Mouse (Mus musculus) kidney, adult 2 months (tissue): ENCODE data around the gene Ptprg. TPM values are rescaled to one million over a fixed set of nuclear protein-coding genes. Genes with fewer than 3 reads are reported as not detected.

Source experiments
- DNase-seq: peaks from one replicate; pipeline ENCODE4 v3.0.0; 2021
- H3K27ac ChIP-seq: fragments of 200-500 bp; 2 replicates; pipeline ENCODE4 v1.5.1; 2012; ENCODE audit warnings: low read depth, low read length, control low read depth, inconsistent platforms; ENCODE audit not compliant: insufficient read depth
- H3K27me3 ChIP-seq: fragments of 200-500 bp; replicated peaks from 2 replicates; pipeline ENCODE4 v1.6.1; 2012; ENCODE audit warnings: mild to moderate bottlenecking, moderate library complexity, low read length, inconsistent platforms; ENCODE audit not compliant: control insufficient read depth, insufficient read depth
- H3K36me3 ChIP-seq: fragments of 200-500 bp; 2 replicates; pipeline ENCODE4 v1.6.1; 2012; ENCODE audit warnings: mild to moderate bottlenecking, moderate library complexity, low read length, inconsistent platforms; ENCODE audit not compliant: control insufficient read depth, insufficient read depth
- H3K4me1 ChIP-seq: fragments of 200-500 bp; 2 replicates; pipeline ENCODE4 v1.6.1; 2011; ENCODE audit warnings: low read length; ENCODE audit not compliant: control insufficient read depth, insufficient read depth
- H3K4me3 ChIP-seq: fragments of 200-500 bp; 2 replicates; pipeline ENCODE4 v1.5.1; 2011; ENCODE audit warnings: mild to moderate bottlenecking, low read depth, low read length, control low read depth; ENCODE audit not compliant: insufficient read depth
- CTCF ChIP-seq: fragments of 200-500 bp; conservative IDR thresholded peaks from 2 replicates; pipeline ENCODE4 v1.5.1; 2011; ENCODE audit warnings: low read depth, mild to moderate bottlenecking, control low read depth, low read length, moderate library complexity, mixed read lengths; ENCODE audit not compliant: insufficient read depth, insufficient read length
- POLR2A ChIP-seq: fragments of 200-500 bp; IDR thresholded peaks from one replicate; pipeline ENCODE4 v1.6.1; 2011; ENCODE audit warnings: low read depth, low read length, control low read depth
- WGBS: fragments of 180-500 bp; shearing (Covaris S2); methylation state at CpG from one replicate; pipeline ENCODE4 v1.1.7; 2018; 5-methylcytosine and 5-hydroxymethylcytosine counted together
- polyA plus RNA-seq: library from polyadenylated mRNA; depleted of rRNA; stranded (reverse); fragments of >200 nt; gene quantifications from 2 replicates; pipeline ENCODE4 v1.2.3, GENCODE M21; 2012

Ptprg gene
- polyA plus RNA-seq, 1 experiment = 39.2 TPM

GRCm38 (mm10) chr14:11819326-11819725 lies 266.0 kb downstream of the Ptprg start:
- Histone ChIP-seq H3K27ac (no peak overlapping the region), H3K36me3 (no peaks in the 10 kb centered on the region), H3K4me3 (no peak overlapping the region), H3K27me3 (no peaks in the 10 kb centered on the region), H3K4me1 (peaks cover 17% of the 10 kb centered on the region)
- WGBS = 70% methylated on average over 2 of the region's 2 CpGs
- no peak for TF ChIP-seq CTCF
- no peak for TF ChIP-seq POLR2A
- no peak for DNase-seq

GRCm38 (mm10) chr14:11822830-11823700 lies 269.7 kb downstream of the Ptprg start:
- WGBS = 43% methylated on average over 7 of the region's 7 CpGs
- H3K27ac ChIP-seq = no peak overlapping the region; the same call in 1 of the 2 replicates
- TF ChIP-seq POLR2A (no peak), CTCF (no peak)
- no peak overlapping the region for H3K4me3 ChIP-seq
- H3K36me3 ChIP-seq = no peaks in the 10 kb centered on the region
- peak; percentile 59 for DNase-seq
- no peaks in the 10 kb centered on the region for H3K27me3 ChIP-seq
- H3K4me1 ChIP-seq = peaks cover 13% of the 10 kb centered on the region

- WGBS = 81% methylated on average over 6 of the region's 6 CpGs
- no peak for TF ChIP-seq CTCF
- TF ChIP-seq POLR2A = no peak
- no peaks in the 10 kb centered on the region for H3K27me3 ChIP-seq
- DNase-seq = no peak
- H3K36me3 ChIP-seq = no peaks in the 10 kb centered on the region
- peaks cover 13% of the 10 kb centered on the region for H3K4me1 ChIP-seq
- no peak overlapping the region; the same call in 1 of the 2 replicates for H3K27ac ChIP-seq
- H3K4me3 ChIP-seq = no peak overlapping the region
Measured at GRCm38 (mm10) chr14:11823701-11824095, 270.4 kb downstream of the Ptprg start.

GRCm38 (mm10) chr14:11824915-11825314 lies 271.6 kb downstream of the Ptprg start:
- peaks cover 13% of the 10 kb centered on the region for H3K4me1 ChIP-seq
- DNase-seq = no peak
- H3K27ac ChIP-seq = no peak overlapping the region
- H3K36me3 ChIP-seq = no peaks in the 10 kb centered on the region
- TF ChIP-seq POLR2A = no peak
- TF ChIP-seq CTCF = no peak
- H3K27me3 ChIP-seq = no peaks in the 10 kb centered on the region
- WGBS = 94% methylated on average over 8 of the region's 8 CpGs
- H3K4me3 ChIP-seq = no peak overlapping the region

- DNase-seq = no peak
- no peak for TF ChIP-seq CTCF
- no peak for TF ChIP-seq POLR2A
- no peaks in the 10 kb centered on the region for H3K36me3 ChIP-seq
- H3K4me1 ChIP-seq = peaks cover 13% of the 10 kb centered on the region
- no peaks in the 10 kb centered on the region for H3K27me3 ChIP-seq
- 52% methylated on average over 2 of the region's 2 CpGs for WGBS
- H3K4me3 ChIP-seq = no peak overlapping the region
- no peak overlapping the region for H3K27ac ChIP-seq
Measured at GRCm38 (mm10) chr14:11825551-11825950, 272.2 kb downstream of the Ptprg start.

- TF ChIP-seq POLR2A (no peak), CTCF (no peak)
- H3K4me1 ChIP-seq = peaks cover 9% of the 10 kb centered on the region
- WGBS = 74% methylated on average over 4 of the region's 4 CpGs
- no peak overlapping the region for H3K4me3 ChIP-seq
- no peak overlapping the region for H3K27ac ChIP-seq
- H3K27me3 ChIP-seq = no peaks in the 10 kb centered on the region
- no peak for DNase-seq
- H3K36me3 ChIP-seq = no peaks in the 10 kb centered on the region
Measured at GRCm38 (mm10) chr14:11828086-11828485, 274.8 kb downstream of the Ptprg start.

- Histone ChIP-seq H3K27me3 (no peaks in the 10 kb centered on the region), H3K4me3 (no peak overlapping the region), H3K4me1 (no peaks in the 10 kb centered on the region), H3K36me3 (no peaks in the 10 kb centered on the region), H3K27ac (no peak overlapping the region)
- peak; percentile 63 for DNase-seq
- 32% methylated on average over 3 of the region's 3 CpGs for WGBS
- TF ChIP-seq POLR2A = no peak
- TF ChIP-seq CTCF = no peak
Measured at GRCm38 (mm10) chr14:11833678-11834077, 280.3 kb downstream of the Ptprg start.
